Mouse (Mus musculus): ENCODE measurements around the gene Wdr13. TPM values are rescaled to one million over a fixed set of nuclear protein-coding genes. Genes with fewer than 3 reads are reported as not detected.

Gene Wdr13
- polyA plus RNA-seq, 1 experiment, result 11.1 TPM

DNA sequence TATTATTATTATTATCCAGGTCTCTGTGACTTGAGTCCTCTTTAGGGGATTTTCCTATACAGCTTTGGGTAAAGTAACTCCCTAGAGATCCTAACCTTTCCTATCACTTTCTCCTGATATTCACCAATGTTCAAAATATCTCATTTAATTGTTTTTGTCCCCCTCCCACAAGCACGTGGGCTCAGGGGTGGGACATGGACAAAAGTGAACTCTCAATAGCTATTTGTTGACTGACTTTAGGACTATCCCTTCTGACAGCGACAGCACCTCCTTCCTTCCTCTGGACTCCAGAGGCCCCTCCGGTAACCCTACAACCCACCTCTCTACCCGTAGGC is 42.4 kb upstream of the Wdr13 start:
- peak overlapping the region; percentile 90 for H3ac ChIP-seq (ENCODE audit: control insufficient read depth, insufficient read length, low read depth)
- TF ChIP-seq USF1 (IDR thresholded peaks at IDR 0.05; ENCODE audit: low read depth), result no peak
- TF ChIP-seq CTCF (IDR thresholded peaks at IDR 0.05; ENCODE audit: control insufficient read depth, insufficient read depth, insufficient read length), result no peak
- TF ChIP-seq MYOG (IDR thresholded peaks at IDR 0.05; ENCODE audit: control insufficient read depth, extremely low read depth, insufficient read length), result no peak
- no peak for TF ChIP-seq CEBPB (IDR thresholded peaks at IDR 0.05; ENCODE audit: low read depth)
- TF ChIP-seq MAX (IDR thresholded peaks at IDR 0.05), result no peak
- TF ChIP-seq MYOD1 (IDR thresholded peaks at IDR 0.05; ENCODE audit: control insufficient read depth, insufficient read length, low read depth), result no peak
- no peak for TF ChIP-seq FOSL1 (IDR thresholded peaks at IDR 0.05; ENCODE audit: insufficient read depth, low read length, poor library complexity, severe bottlenecking)
- H3K79me2 ChIP-seq (ENCODE audit: control insufficient read depth, insufficient read depth), result peaks cover 17% of the 10 kb centered on the region
- H3K4me3 ChIP-seq (ENCODE audit: insufficient read depth, poor library complexity, severe bottlenecking), result peak overlapping the region; percentile 50
- peaks cover 5% of the 10 kb centered on the region for H3K36me3 ChIP-seq (ENCODE audit: control insufficient read depth, insufficient read depth)
- H3K27me3 ChIP-seq (ENCODE audit: control insufficient read depth, insufficient read depth, insufficient read length), result no peaks in the 10 kb centered on the region
- peaks cover 4% of the 10 kb centered on the region for H3K79me3 ChIP-seq (ENCODE audit: low read depth)

DNA sequence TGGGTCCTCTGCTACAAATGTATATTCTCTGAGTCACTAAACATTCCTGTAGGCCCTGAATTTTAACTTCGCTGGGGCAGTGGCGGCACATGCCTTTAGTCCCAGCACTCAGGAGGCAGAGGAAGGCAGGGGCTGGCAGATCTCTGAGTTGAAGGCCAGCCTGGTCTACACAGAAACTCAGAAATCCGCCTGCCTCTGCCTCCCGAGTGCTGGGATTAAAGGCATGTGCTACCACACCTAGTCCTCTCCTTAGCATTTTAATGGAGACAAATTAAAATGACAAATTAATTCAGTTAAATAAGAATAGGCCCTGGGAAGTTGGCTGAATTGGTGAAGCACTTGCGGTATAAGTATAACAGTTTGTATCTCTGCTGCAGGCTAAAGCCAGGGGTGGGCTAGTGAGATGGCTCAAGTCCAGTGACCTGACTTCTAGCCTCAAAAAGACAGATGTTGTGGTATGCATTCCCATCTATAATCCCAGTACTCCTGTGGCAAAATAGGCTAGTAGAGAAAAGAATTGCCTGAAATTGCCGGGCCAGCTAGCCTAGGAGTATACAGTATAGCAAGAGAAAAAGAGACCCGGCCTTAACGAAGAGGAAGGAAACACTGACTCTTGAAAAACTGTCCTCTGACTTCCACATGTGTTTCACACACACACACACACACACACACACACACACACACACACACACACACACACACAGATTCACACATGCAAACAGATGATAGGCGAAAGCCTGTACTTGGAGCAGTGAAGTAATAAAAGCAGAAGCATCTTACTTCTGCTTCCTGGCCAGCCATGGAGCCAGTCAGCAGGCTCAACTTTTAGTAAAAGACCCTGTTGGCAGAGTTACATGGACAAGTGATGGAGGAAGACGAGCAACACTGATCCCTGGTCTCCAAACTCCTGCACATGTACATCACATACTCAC is 35.3 kb upstream of the Wdr13 start:
- no peaks in the 10 kb centered on the region for H3K27me3 ChIP-seq (ENCODE audit: control insufficient read depth, insufficient read depth, insufficient read length)
- H3K79me2 ChIP-seq (ENCODE audit: control insufficient read depth, insufficient read depth), result no peaks in the 10 kb centered on the region
- H3K36me3 ChIP-seq (ENCODE audit: control insufficient read depth, insufficient read depth), result no peaks in the 10 kb centered on the region
- no peak overlapping the region for H3K4me3 ChIP-seq (ENCODE audit: insufficient read depth, poor library complexity, severe bottlenecking)
- no peaks in the 10 kb centered on the region for H3K79me3 ChIP-seq (ENCODE audit: low read depth)
- H3ac ChIP-seq (ENCODE audit: control insufficient read depth, insufficient read length, low read depth), result no peak overlapping the region
- no peak for TF ChIP-seq MYOG (IDR thresholded peaks at IDR 0.05; ENCODE audit: control insufficient read depth, extremely low read depth, insufficient read length)
- no peak for TF ChIP-seq MAX (IDR thresholded peaks at IDR 0.05)
- no peak for TF ChIP-seq CTCF (IDR thresholded peaks at IDR 0.05; ENCODE audit: control insufficient read depth, insufficient read depth, insufficient read length)
- TF ChIP-seq CEBPB (IDR thresholded peaks at IDR 0.05; ENCODE audit: low read depth), result no peak
- TF ChIP-seq FOSL1 (IDR thresholded peaks at IDR 0.05; ENCODE audit: insufficient read depth, low read length, poor library complexity, severe bottlenecking), result no peak
- no peak for TF ChIP-seq MYOD1 (IDR thresholded peaks at IDR 0.05; ENCODE audit: control insufficient read depth, insufficient read length, low read depth)
- TF ChIP-seq USF1 (IDR thresholded peaks at IDR 0.05; ENCODE audit: low read depth), result no peak

DNA sequence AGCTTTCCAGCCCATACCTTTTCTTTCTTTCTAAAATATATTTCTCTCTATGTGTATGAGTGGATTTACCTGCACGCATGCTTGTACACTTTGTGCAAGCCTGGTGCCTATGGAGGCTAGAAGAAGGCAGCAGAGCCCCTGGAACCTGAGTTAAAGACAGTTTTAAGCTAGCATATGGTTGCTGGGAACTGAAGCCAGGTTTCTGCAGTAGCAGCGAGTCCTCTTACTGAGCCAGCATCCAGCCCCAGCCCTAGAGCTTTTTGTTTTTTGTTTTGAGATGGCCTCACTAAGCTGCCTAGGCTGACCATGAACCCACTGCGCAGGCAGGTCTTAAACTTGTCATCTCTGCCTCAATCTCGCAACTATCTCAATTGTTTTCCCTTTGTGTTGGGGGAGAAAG is 31.8 kb upstream of the Wdr13 start:
- Histone ChIP-seq H3ac (ENCODE audit: control insufficient read depth, insufficient read length, low read depth) (no peak overlapping the region), H3K79me3 (ENCODE audit: low read depth) (no peaks in the 10 kb centered on the region), H3K79me2 (ENCODE audit: control insufficient read depth, insufficient read depth) (no peaks in the 10 kb centered on the region), H3K4me3 (ENCODE audit: insufficient read depth, poor library complexity, severe bottlenecking) (no peak overlapping the region), H3K27me3 (ENCODE audit: control insufficient read depth, insufficient read depth, insufficient read length) (no peaks in the 10 kb centered on the region), H3K36me3 (ENCODE audit: control insufficient read depth, insufficient read depth) (peaks cover under 1% of the 10 kb centered on the region)
- TF ChIP-seq MYOD1 (IDR thresholded peaks at IDR 0.05; ENCODE audit: control insufficient read depth, insufficient read length, low read depth) (no peak), CTCF (IDR thresholded peaks at IDR 0.05; ENCODE audit: control insufficient read depth, insufficient read depth, insufficient read length) (no peak), MAX (IDR thresholded peaks at IDR 0.05) (no peak), USF1 (IDR thresholded peaks at IDR 0.05; ENCODE audit: low read depth) (no peak), FOSL1 (IDR thresholded peaks at IDR 0.05; ENCODE audit: insufficient read depth, low read length, poor library complexity, severe bottlenecking) (no peak), MYOG (IDR thresholded peaks at IDR 0.05; ENCODE audit: control insufficient read depth, extremely low read depth, insufficient read length) (no peak), CEBPB (IDR thresholded peaks at IDR 0.05; ENCODE audit: low read depth) (no peak)

DNA sequence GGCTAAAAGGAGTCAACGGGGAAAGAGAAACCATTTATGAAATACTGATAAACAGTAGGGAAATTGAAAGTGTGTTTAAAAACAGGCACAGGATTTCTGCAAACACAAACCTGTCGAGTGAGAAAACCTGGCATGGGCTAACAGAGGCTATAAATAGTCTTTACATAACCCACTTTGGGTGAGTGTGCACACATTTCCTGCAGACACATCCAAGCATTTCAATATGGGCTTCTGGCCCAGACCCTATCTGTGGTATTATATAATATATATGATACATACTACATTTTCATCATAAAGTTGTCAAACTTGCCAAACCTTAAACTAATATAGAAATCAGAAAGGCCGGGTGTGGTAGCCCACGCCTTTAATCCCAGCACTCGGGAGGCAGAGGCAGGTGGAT is 30.4 kb upstream of the Wdr13 start:
- no peak overlapping the region for H3K4me3 ChIP-seq (ENCODE audit: insufficient read depth, poor library complexity, severe bottlenecking)
- TF ChIP-seq MYOD1 (IDR thresholded peaks at IDR 0.05; ENCODE audit: control insufficient read depth, insufficient read length, low read depth) (no peak), CTCF (IDR thresholded peaks at IDR 0.05; ENCODE audit: control insufficient read depth, insufficient read depth, insufficient read length) (no peak)
- no peaks in the 10 kb centered on the region for H3K27me3 ChIP-seq (ENCODE audit: control insufficient read depth, insufficient read depth, insufficient read length)

DNA sequence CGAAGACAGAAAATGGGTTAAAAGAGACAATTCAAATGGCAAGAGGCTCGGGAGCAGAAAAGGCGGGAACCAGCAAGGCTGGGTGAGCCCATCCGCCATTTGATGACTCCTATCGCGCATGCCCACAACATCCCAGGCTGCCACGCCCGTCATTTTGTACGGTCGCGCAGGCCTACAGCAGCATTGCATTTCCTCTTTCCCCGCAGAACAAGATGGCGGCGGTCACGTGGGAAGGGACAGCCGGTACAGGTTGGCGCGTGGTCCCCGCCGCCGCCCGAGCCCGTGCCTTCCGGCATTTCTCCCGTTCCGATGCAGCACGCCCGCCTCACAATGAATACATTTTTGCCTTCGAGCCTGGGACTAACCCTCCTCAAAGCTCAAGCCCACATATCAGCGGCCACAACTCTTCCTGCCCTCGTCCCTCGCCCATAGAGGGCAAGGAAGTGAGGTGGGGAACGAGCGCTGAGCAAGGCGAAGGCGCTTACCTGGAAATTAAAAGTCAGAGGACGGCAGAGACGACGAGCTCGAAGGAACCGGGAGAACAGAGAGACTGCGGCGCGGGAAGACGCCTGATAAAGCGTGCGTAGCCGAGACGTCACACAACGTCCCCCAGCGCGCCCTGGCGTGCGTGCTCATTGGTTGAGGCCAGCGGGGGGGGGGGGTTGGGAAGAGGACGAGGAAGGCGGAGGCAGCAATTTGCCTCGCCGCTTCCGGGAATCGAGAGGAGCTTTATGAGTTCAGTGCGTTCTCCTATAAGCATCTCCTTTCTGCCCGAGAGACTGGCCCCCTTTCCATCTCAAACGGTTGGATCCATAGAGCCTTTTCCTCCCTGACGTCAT is 12.7 kb upstream of the Wdr13 start, which contains the start of gene Rbm3:
Rbm3 (minus strand) TSS at position 728 of the 839 bp plus-strand sequence.
- Histone ChIP-seq H3K36me3 (ENCODE audit: control insufficient read depth, insufficient read depth) (peaks cover 42% of the 10 kb centered on the region), H3K4me3 (ENCODE audit: insufficient read depth, poor library complexity, severe bottlenecking) (peak within 1 kb of the TSS; percentile 82), H3K79me3 (ENCODE audit: low read depth) (peaks cover 26% of the 10 kb centered on the region), H3K79me2 (ENCODE audit: control insufficient read depth, insufficient read depth) (peaks cover 44% of the 10 kb centered on the region), H3K27me3 (ENCODE audit: control insufficient read depth, insufficient read depth, insufficient read length) (no peaks in the 10 kb centered on the region), H3ac (ENCODE audit: control insufficient read depth, insufficient read length, low read depth) (peak within 1 kb of the TSS; percentile 94)
- TF ChIP-seq FOSL1 (IDR thresholded peaks at IDR 0.05; ENCODE audit: insufficient read depth, low read length, poor library complexity, severe bottlenecking) (no peak), MAX (IDR thresholded peaks at IDR 0.05) (peak; percentile 41), USF1 (IDR thresholded peaks at IDR 0.05; ENCODE audit: low read depth) (peak; percentile 74)

More for the DNA sequence above, 30.4 kb upstream of the Wdr13 start:
- Histone ChIP-seq H3ac (ENCODE audit: control insufficient read depth, insufficient read length, low read depth) (no peak overlapping the region), H3K36me3 (ENCODE audit: control insufficient read depth, insufficient read depth) (peaks cover 4% of the 10 kb centered on the region), H3K79me2 (ENCODE audit: control insufficient read depth, insufficient read depth) (no peaks in the 10 kb centered on the region), H3K79me3 (ENCODE audit: low read depth) (no peaks in the 10 kb centered on the region)

Measured in C2C12 (cell line).